Mouse (Mus musculus) forebrain, embryonic 11.5 days (tissue): ENCODE results near the gene Usp42. TPM values are rescaled to one million over a fixed set of nuclear protein-coding genes. Genes with fewer than 3 reads are reported as not detected.
A peak's percentile ranks its signal among the peaks of the same experiment; 100 is the strongest.

Experiments used
- ATAC-seq: fragments of 200-750 bp; cut with Nextera tagmentation; replicated peaks from 2 replicates; pipeline ENCODE4 v1.8.0; 2017; ENCODE audit warnings: moderate TSS enrichment; ENCODE audit not compliant: low FRiP score
- DNase-seq: peaks from one replicate; pipeline ENCODE4 v3.0.0-alpha.2; 2017; ENCODE audit warnings: low spot score
- H3K27ac ChIP-seq: fragments of 300-500 bp; sonication (generic); 2 replicates; pipeline ENCODE4 v1.5.1; 2014; ENCODE audit warnings: low read depth, low read length
- H3K27me3 ChIP-seq: fragments of 300-500 bp; sonication (generic); 2 replicates; pipeline ENCODE4 v1.6.1; 2014; ENCODE audit warnings: mild to moderate bottlenecking, low read length, mixed read lengths; ENCODE audit not compliant: control insufficient read depth, insufficient read depth
- H3K36me3 ChIP-seq: fragments of 300-500 bp; sonication (generic); 2 replicates; pipeline ENCODE4 v1.6.1; 2014; ENCODE audit warnings: mild to moderate bottlenecking, low read length, moderate library complexity, mixed read lengths; ENCODE audit not compliant: control insufficient read depth, insufficient read depth
- H3K4me1 ChIP-seq: fragments of 300-500 bp; sonication (generic); replicated peaks from 2 replicates; pipeline ENCODE4 v1.6.1; 2014; ENCODE audit warnings: low read length, mixed read lengths; ENCODE audit not compliant: control insufficient read depth, insufficient read depth
- H3K4me2 ChIP-seq: fragments of 300-500 bp; sonication (generic); 2 replicates; pipeline ENCODE4 v1.6.1; 2014; ENCODE audit warnings: low read depth, mild to moderate bottlenecking, low read length, moderate library complexity, mixed read lengths; ENCODE audit not compliant: severe bottlenecking
- H3K4me3 ChIP-seq: fragments of 300-500 bp; sonication (generic); 2 replicates; pipeline ENCODE4 v1.5.1; 2014; ENCODE audit warnings: low read depth, low read length
- H3K9ac ChIP-seq: fragments of 300-500 bp; sonication (generic); 2 replicates; pipeline ENCODE4 v1.6.1; 2014; ENCODE audit warnings: low read length
- H3K9me3 ChIP-seq: fragments of 300-500 bp; sonication (generic); 2 replicates; pipeline ENCODE4 v1.6.1; 2016; ENCODE audit warnings: low read length, mixed read lengths; ENCODE audit not compliant: control insufficient read depth
- WGBS: fragments of 180-500 bp; shearing (Covaris S2); extraction: QIAGEN DNeasy Blood & Tissue Kit; methylation state at CpG from one replicate; pipeline ENCODE4 v1.1.7; 2014; 5-methylcytosine and 5-hydroxymethylcytosine counted together
- polyA plus RNA-seq: library from polyadenylated mRNA; unstranded; fragments of >200 nt; fragmentation: Nextera tagmentation; extraction: Ambion mirVana; gene quantifications from 2 replicates; pipeline ENCODE4 v1.2.1, GENCODE M21; 2014

Usp42 gene
- 35.5 and 36.9 TPM in 2 replicates for polyA plus RNA-seq

GRCm38 (mm10) chr5:143732180-143732891 lies at the start of gene Usp42:
Usp42 (minus strand) TSS chr5:143732280.
- DNase-seq (peak; percentile 97), ATAC-seq (peak; percentile 98)
- Histone ChIP-seq H3K9me3 (no peaks in the 10 kb centered on the region), H3K4me3 (peak within 1 kb of the TSS; percentile 99), H3K36me3 (no peaks in the 10 kb centered on the region), H3K4me1 (no peaks in the 10 kb centered on the region), H3K27ac (peak within 1 kb of the TSS; percentile 87), H3K27me3 (no peaks in the 10 kb centered on the region), H3K4me2 (peak within 1 kb of the TSS; percentile 86), H3K9ac (peak within 1 kb of the TSS; percentile 98)
- under 1% methylated on average over 65 of the region's 82 CpGs for WGBS

GRCm38 (mm10) chr5:143760508-143760907 lies 28.4 kb upstream of the Usp42 start:
- whole genome bisulfite sequencing = 92% methylated on average over 3 of the region's 3 CpGs
- H3K4me2 ChIP-seq = no peak overlapping the region
- no peak overlapping the region for H3K9ac ChIP-seq
- H3K9me3 ChIP-seq = no peaks in the 10 kb centered on the region
- no peak overlapping the region for H3K4me3 ChIP-seq
- ATAC-seq (no peak), DNase-seq (no peak)
- no peaks in the 10 kb centered on the region for H3K27me3 ChIP-seq
- H3K4me1 ChIP-seq = peaks cover 2% of the 10 kb centered on the region; the same call in 1 of the 2 replicates
- H3K36me3 ChIP-seq = no peaks in the 10 kb centered on the region
- H3K27ac ChIP-seq = no peak overlapping the region

- WGBS = 90% methylated on average over 8 of the region's 8 CpGs
- H3K4me1 ChIP-seq = peaks cover 2% of the 10 kb centered on the region; the same call in 1 of the 2 replicates
- H3K9me3 ChIP-seq = no peaks in the 10 kb centered on the region
- no peak overlapping the region for H3K9ac ChIP-seq
- no peaks in the 10 kb centered on the region for H3K36me3 ChIP-seq
- ATAC-seq = no peak
- H3K4me2 ChIP-seq = no peak overlapping the region
- DNase-seq = no peak
- H3K27me3 ChIP-seq = no peaks in the 10 kb centered on the region
- H3K4me3 ChIP-seq = no peak overlapping the region
- no peak overlapping the region for H3K27ac ChIP-seq
Measured at GRCm38 (mm10) chr5:143759554-143759953, 27.5 kb upstream of the Usp42 start.

- Histone ChIP-seq H3K27ac (no peak overlapping the region), H3K27me3 (no peaks in the 10 kb centered on the region), H3K36me3 (no peaks in the 10 kb centered on the region), H3K9ac (peak overlapping the region; percentile 61), H3K4me1 (peaks cover 2% of the 10 kb centered on the region; the same call in 1 of the 2 replicates), H3K4me2 (peak overlapping the region; percentile 56), H3K9me3 (no peaks in the 10 kb centered on the region), H3K4me3 (peak overlapping the region; percentile 43)
- peak; percentile 92 for ATAC-seq
- DNase-seq = peak; percentile 88
- 18% methylated on average over 28 of the region's 28 CpGs for WGBS
Measured at GRCm38 (mm10) chr5:143757755-143758443, 25.8 kb upstream of the Usp42 start.

- no peaks in the 10 kb centered on the region for H3K27me3 ChIP-seq
- ATAC-seq (no peak), DNase-seq (no peak)
- no peaks in the 10 kb centered on the region for H3K36me3 ChIP-seq
- no peak overlapping the region for H3K4me2 ChIP-seq
- no peak overlapping the region for H3K27ac ChIP-seq
- 92% methylated on average over 9 of the region's 9 CpGs for WGBS
- no peaks in the 10 kb centered on the region for H3K9me3 ChIP-seq
- H3K4me3 ChIP-seq = no peak overlapping the region
- H3K4me1 ChIP-seq = peaks cover 2% of the 10 kb centered on the region; the same call in 1 of the 2 replicates
- H3K9ac ChIP-seq = no peak overlapping the region
Measured at GRCm38 (mm10) chr5:143755529-143756141, 23.6 kb upstream of the Usp42 start.

GRCm38 (mm10) chr5:143749630-143750208 lies 17.6 kb upstream of the Usp42 start:
- 83% methylated on average over 2 of the region's 2 CpGs for WGBS
- no peak overlapping the region for H3K4me2 ChIP-seq
- ATAC-seq = no peak
- H3K4me1 ChIP-seq = no peaks in the 10 kb centered on the region
- H3K36me3 ChIP-seq = no peaks in the 10 kb centered on the region
- no peaks in the 10 kb centered on the region for H3K9me3 ChIP-seq
- H3K27me3 ChIP-seq = no peaks in the 10 kb centered on the region
- no peak overlapping the region for H3K27ac ChIP-seq
- H3K9ac ChIP-seq = no peak overlapping the region
- no peak overlapping the region for H3K4me3 ChIP-seq
- DNase-seq = no peak

GRCm38 (mm10) chr5:143731483-143732112 lies 482 bp downstream of the Usp42 start:
- Histone ChIP-seq H3K27ac (peak overlapping the region; percentile 87), H3K36me3 (no peaks in the 10 kb centered on the region), H3K9ac (peak overlapping the region; percentile 98), H3K9me3 (no peaks in the 10 kb centered on the region), H3K27me3 (no peaks in the 10 kb centered on the region), H3K4me1 (no peaks in the 10 kb centered on the region), H3K4me2 (peak overlapping the region; percentile 49), H3K4me3 (peak overlapping the region; percentile 99)
- under 1% methylated on average over 58 of the region's 82 CpGs for WGBS
- DNase-seq (peak; percentile 77), ATAC-seq (peak; percentile 58)

GRCm38 (mm10) chr5:143730915-143731314 lies 1.2 kb downstream of the Usp42 start:
- no peaks in the 10 kb centered on the region for H3K9me3 ChIP-seq
- peak overlapping the region; percentile 99 for H3K4me3 ChIP-seq
- 13% methylated on average over 6 of the region's 6 CpGs for WGBS
- no peaks in the 10 kb centered on the region for H3K27me3 ChIP-seq
- ATAC-seq = no peak
- H3K4me2 ChIP-seq = peak overlapping the region; percentile 49
- H3K36me3 ChIP-seq = no peaks in the 10 kb centered on the region; the same call in 1 of the 2 replicates
- no peak for DNase-seq
- H3K9ac ChIP-seq = peak overlapping the region; percentile 98
- no peaks in the 10 kb centered on the region for H3K4me1 ChIP-seq
- H3K27ac ChIP-seq = no peak overlapping the region
